Mouse (Mus musculus): ENCODE data around the gene Pdcl3. TPM values are rescaled to one million over a fixed set of nuclear protein-coding genes. Genes with fewer than 3 reads are reported as not detected.

Pdcl3 gene
- 32.4 TPM for polyA plus RNA-seq (2014; fragmentation: Illumina TruSeq; extraction: RNeasy Lipid Tissue Mini Kit (QIAGEN cat#74804); ENCODE audit: low read depth, low replicate concordance)

GRCm38 (mm10) chr1:38985308-38985707 lies at the start of gene Pdcl3:
Pdcl3 (plus strand) TSS chr1:38985608.

GRCm38 (mm10) chr1:38938849-38939248 lies 46.6 kb upstream of the Pdcl3 start, which contains the start of gene Nms:
Nms (plus strand) TSS chr1:38939149.

Other genes starting within 250 kb of the Pdcl3 start
- not detected for gene Lonrf2, start 148.9 kb upstream of the Pdcl3 start, polyA plus RNA-seq (2014; fragmentation: Illumina TruSeq; extraction: RNeasy Lipid Tissue Mini Kit (QIAGEN cat#74804); ENCODE audit: low read depth, low replicate concordance)
- gene Chst10, start 87.4 kb upstream of the Pdcl3 start, polyA plus RNA-seq (2014; fragmentation: Illumina TruSeq; extraction: RNeasy Lipid Tissue Mini Kit (QIAGEN cat#74804); ENCODE audit: low read depth, low replicate concordance), result not detected
- not detected for gene Nms, start 46.5 kb upstream of the Pdcl3 start, polyA plus RNA-seq (2014; fragmentation: Illumina TruSeq; extraction: RNeasy Lipid Tissue Mini Kit (QIAGEN cat#74804); ENCODE audit: low read depth, low replicate concordance)
- gene Npas2, start 208.1 kb downstream of the Pdcl3 start, polyA plus RNA-seq (2014; fragmentation: Illumina TruSeq; extraction: RNeasy Lipid Tissue Mini Kit (QIAGEN cat#74804); ENCODE audit: low read depth, low replicate concordance), result 2.5 TPM

Measured in liver, adult 10 weeks (tissue).